ENCODE assay signal across 25 mouse cellular contexts in the genomic region with DNA sequence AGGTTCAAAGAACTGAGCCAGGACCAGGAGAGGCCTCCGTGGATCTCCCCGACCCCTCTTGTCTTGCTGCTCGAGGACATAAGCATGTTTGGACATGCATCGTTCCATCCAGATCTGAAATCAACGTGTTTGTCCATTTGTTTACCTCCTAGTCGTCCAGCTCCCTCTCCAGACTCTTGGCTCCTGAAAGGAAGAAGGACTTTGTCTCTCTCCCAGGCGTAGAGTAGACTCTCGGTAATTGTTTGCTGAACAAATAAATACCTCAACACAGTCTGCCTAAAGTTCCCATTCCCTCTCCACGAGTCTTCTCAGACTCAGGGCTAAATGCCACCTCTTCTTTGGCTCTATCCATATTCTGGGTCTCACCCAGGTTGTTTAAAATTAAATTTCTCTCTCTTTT.
"Had no signal": no experiment of that assay in that cellular context is flagged by ENCODE, and none has a peak within 500 bp of the region (broad histone marks: within the 10 kb centered on the region; RNA-seq: fewer than 3 reads in every experiment).

No protein-coding gene starts in this region.

- H3K27me3 ChIP-seq: hindbrain, embryonic 13.5 days; hindbrain, embryonic 15.5 days; kidney, embryonic 15.5 days; limb, embryonic 12.5 days had no signal

- H3K4me2 ChIP-seq: heart, embryonic 11.5 days; heart, embryonic 13.5 days; heart, embryonic 15.5 days; hindbrain, embryonic 13.5 days; hindbrain, embryonic 15.5 days; kidney, embryonic 15.5 days; limb, embryonic 12.5 days had no signal

- H3K9ac ChIP-seq: forebrain, postnatal 0 days; heart, embryonic 13.5 days; heart, embryonic 15.5 days; hindbrain, embryonic 13.5 days; hindbrain, embryonic 15.5 days; kidney, embryonic 15.5 days; limb, embryonic 12.5 days had no signal

- ATAC-seq: forebrain, postnatal 0 days; hindbrain, postnatal 0 days; intestine, embryonic 16.5 days had no signal

- H3K9me3 ChIP-seq: heart, embryonic 15.5 days; hindbrain, embryonic 13.5 days; hindbrain, embryonic 15.5 days; kidney, embryonic 15.5 days; limb, embryonic 10.5 days; limb, embryonic 12.5 days had no signal

- H3K36me3 ChIP-seq: heart, embryonic 13.5 days; heart, embryonic 15.5 days; hindbrain, embryonic 13.5 days; hindbrain, embryonic 15.5 days; kidney, embryonic 15.5 days; limb, embryonic 10.5 days; limb, embryonic 12.5 days had no signal

- H3K4me3 ChIP-seq: heart, adult 2 months; heart, embryonic 13.5 days; heart, embryonic 15.5 days; hindbrain, embryonic 13.5 days; hindbrain, embryonic 15.5 days; kidney, embryonic 15.5 days; layer of hippocampus, adult 2 months; left cerebral cortex, adult 2 months; limb, embryonic 10.5 days; limb, embryonic 12.5 days had no signal

- DNase-seq: forebrain, postnatal 0 days; gastrocnemius, postnatal 14 days; gastrocnemius, postnatal 36 days; heart, adult 11 months; heart, adult 2 months; heart, postnatal 14 days; heart, postnatal 36 days; kidney, adult 11 months; kidney, adult 2 months; kidney, adult 9 months; kidney, postnatal 14 days; kidney, postnatal 4 days had no signal

- H3K27ac ChIP-seq: heart, adult 2 months; heart, embryonic 13.5 days; heart, embryonic 15.5 days; hindbrain, embryonic 13.5 days; hindbrain, embryonic 15.5 days; hindbrain, postnatal 0 days; kidney, embryonic 15.5 days; kidney, postnatal 0 days; layer of hippocampus, adult 2 months; left cerebral cortex, adult 2 months; limb, embryonic 10.5 days; limb, embryonic 12.5 days had no signal
